Mouse (Mus musculus) heart, embryonic 14.5 days (tissue): ENCODE measurements around the gene Armh1. TPM values are rescaled to one million over a fixed set of nuclear protein-coding genes. Genes with fewer than 3 reads are reported as not detected.
"Not testable (repeated sequence)": the region's sequence is repeated elsewhere in the genome, so short reads cannot be mapped to it uniquely, and the experiment has no call there.

Experiments
- ATAC-seq: fragments of 200-750 bp; cut with Nextera tagmentation; 2 replicates; pipeline ENCODE4 v1.8.0; 2017; ENCODE audit warnings: low read depth, moderate TSS enrichment; ENCODE audit not compliant: insufficient number of reproducible peaks, insufficient read depth, low FRiP score
- H3K27ac ChIP-seq, 2 experiments: fragments of 200-500 bp in 1 of 2; fragments of 300-500 bp in 1 of 2; sonication (generic) in 1 of 2; replicated peaks in 1 of 2; 2 replicates each; pipeline ENCODE4 v1.5.1; 2012 to 2014; ENCODE audit warnings: low read depth in 2 of 2, low read length in 2 of 2, control low read depth in 1 of 2, mild to moderate bottlenecking in 1 of 2, mixed read lengths in 1 of 2; ENCODE audit not compliant: control insufficient read depth in 1 of 2, insufficient read depth in 1 of 2
- H3K27me3 ChIP-seq: fragments of 300-500 bp; sonication (generic); 2 replicates; pipeline ENCODE4 v1.6.1; 2014; ENCODE audit warnings: mild to moderate bottlenecking, low read length, control low read depth; ENCODE audit not compliant: control insufficient read depth, insufficient read depth
- H3K36me3 ChIP-seq: fragments of 300-500 bp; sonication (generic); 2 replicates; pipeline ENCODE4 v1.6.1; 2014; ENCODE audit warnings: mild to moderate bottlenecking, control low read depth, low read length, mixed read lengths; ENCODE audit not compliant: control insufficient read depth, insufficient read depth
- H3K4me1 ChIP-seq, 2 experiments: fragments of 200-500 bp in 1 of 2; fragments of 300-500 bp in 1 of 2; sonication (generic) in 1 of 2; 2 replicates each; pipeline ENCODE4 v1.6.1; 2012 to 2014; ENCODE audit warnings: low read length in 2 of 2, control low read depth in 1 of 2, mixed read lengths in 1 of 2; ENCODE audit not compliant: control insufficient read depth in 2 of 2, insufficient read depth in 2 of 2
- H3K4me2 ChIP-seq: fragments of 300-500 bp; sonication (generic); 2 replicates; pipeline ENCODE4 v1.6.1; 2014; ENCODE audit warnings: mild to moderate bottlenecking, low read length
- H3K4me3 ChIP-seq, 2 experiments: fragments of 200-500 bp in 1 of 2; fragments of 300-500 bp in 1 of 2; sonication (generic) in 1 of 2; 2 replicates each; pipeline ENCODE4 v1.5.1; 2012 to 2014; ENCODE audit warnings: low read length in 2 of 2, mild to moderate bottlenecking in 2 of 2, control low read depth in 1 of 2, low read depth in 1 of 2, moderate library complexity in 1 of 2; ENCODE audit not compliant: control insufficient read depth in 1 of 2, insufficient read depth in 1 of 2
- H3K9ac ChIP-seq: fragments of 300-500 bp; sonication (generic); 2 replicates; pipeline ENCODE4 v1.6.1; 2014; ENCODE audit warnings: mild to moderate bottlenecking, low read length
- H3K9me3 ChIP-seq: fragments of 300-500 bp; sonication (generic); 2 replicates; pipeline ENCODE4 v1.6.1; 2016; ENCODE audit warnings: low read length, control low read depth; ENCODE audit not compliant: control insufficient read depth
- WGBS: fragments of 180-500 bp; shearing (Covaris S2); extraction: QIAGEN DNeasy Blood & Tissue Kit; methylation state at CpG from one replicate; pipeline ENCODE4 v1.1.7; 2014; 5-methylcytosine and 5-hydroxymethylcytosine counted together
- polyA plus RNA-seq: library from polyadenylated mRNA; unstranded; fragments of >200 nt; fragmentation: Nextera tagmentation; extraction: Ambion mirVana; gene quantifications from 2 replicates; pipeline ENCODE4 v1.2.1, GENCODE M21; 2014

The Armh1 gene
- polyA plus RNA-seq, 1 experiment from 2014 or later: 0.27 TPM

DNA sequence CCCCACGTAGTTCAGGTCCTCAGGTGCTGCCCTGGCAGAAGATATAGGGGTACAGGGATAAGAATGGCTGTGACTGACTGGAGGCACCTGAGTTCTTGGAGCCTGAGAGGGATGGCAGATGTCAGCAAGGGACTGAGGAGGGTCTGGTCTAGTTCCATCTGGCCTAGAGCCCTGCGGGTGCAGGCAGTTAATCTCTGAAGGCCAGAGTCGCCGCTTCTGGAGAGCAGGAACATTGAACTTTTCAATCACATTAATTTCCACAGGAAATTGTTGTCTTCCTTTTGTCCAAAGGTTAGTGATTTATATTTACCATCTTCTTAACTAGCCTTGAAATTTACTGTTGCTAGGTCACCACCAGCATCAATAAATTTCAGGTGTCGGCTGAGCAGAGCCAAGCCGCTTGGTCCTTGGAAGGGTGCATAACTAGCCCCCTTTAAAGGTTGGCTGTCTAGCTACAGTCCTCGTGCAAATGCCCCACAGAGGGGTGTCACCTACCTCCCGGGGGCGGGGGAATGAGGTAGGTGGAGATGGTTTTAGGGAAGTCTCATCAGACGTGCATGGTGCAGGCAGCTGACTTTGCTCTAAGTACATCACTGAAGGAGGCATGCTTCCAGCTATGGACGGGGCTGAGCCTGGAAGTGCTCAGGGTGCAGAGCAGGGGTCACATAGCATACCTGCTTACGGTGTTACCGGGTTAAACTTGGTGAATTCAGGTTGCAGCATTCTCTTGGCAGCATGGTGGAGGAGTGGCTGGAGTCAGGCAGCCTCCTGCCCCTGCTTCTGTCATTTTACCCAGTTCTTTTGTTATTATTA lies 10.4 kb upstream of the Armh1 start:
- Histone ChIP-seq H3K27ac (no peak overlapping the region), H3K4me3 (no peak overlapping the region), H3K9ac (no peak overlapping the region), H3K36me3 (0 out of 2 replicates have a peak, but pooled peaks cover 6% of the 10 kb centered on the region), H3K4me1 (no peaks in the 10 kb centered on the region), H3K27me3 (no peaks in the 10 kb centered on the region), H3K9me3 (no peaks in the 10 kb centered on the region), H3K4me2 (no peak overlapping the region)
- WGBS: 66% methylated on average over 13 of the region's 13 CpGs
- ATAC-seq: no peak

GRCm38 (mm10) chr4:117261222-117261621 lies 9.3 kb upstream of the Armh1 start:
- Histone ChIP-seq H3K4me2 (no peak overlapping the region), H3K4me3 (no peak overlapping the region), H3K36me3 (0 out of 2 replicates have a peak, but pooled peaks cover 6% of the 10 kb centered on the region), H3K27ac (no peak overlapping the region), H3K27me3 (no peaks in the 10 kb centered on the region), H3K9ac (no peak overlapping the region), H3K4me1 (peaks cover 0 to 8% of the 10 kb centered on the region in 2 experiments; a peak in 1 of 4 replicates), H3K9me3 (no peaks in the 10 kb centered on the region)
- ATAC-seq: no peak
- WGBS: 76% methylated on average over 2 of the region's 2 CpGs

DNA sequence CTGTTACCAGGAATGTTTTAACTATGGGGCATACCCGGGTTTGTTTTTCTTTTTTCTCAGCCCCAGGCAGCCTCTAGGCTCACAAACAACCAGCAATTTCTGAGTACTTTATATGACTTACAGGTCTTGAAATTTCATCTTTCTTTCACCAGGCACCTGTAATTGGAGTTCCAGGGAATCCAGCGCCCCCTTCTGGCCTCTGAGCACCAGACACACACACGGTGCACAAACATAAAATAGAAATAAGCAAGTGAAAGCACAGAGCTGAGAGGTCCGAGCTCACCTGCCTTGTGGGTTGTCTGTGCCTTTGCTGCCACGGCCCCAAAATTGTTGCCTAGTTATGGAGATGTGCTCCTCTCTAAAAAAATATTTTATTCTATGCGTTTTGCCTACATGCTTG lies 8.0 kb upstream of the Armh1 start:
- H3K4me1 ChIP-seq: peaks cover 3 to 10% of the 10 kb centered on the region in 2 experiments; a peak in 3 of 4 replicates
- H3K4me3 ChIP-seq, H3K36me3 ChIP-seq, H3K4me2 ChIP-seq, H3K27me3 ChIP-seq, ATAC-seq, H3K9me3 ChIP-seq, H3K27ac ChIP-seq, H3K9ac ChIP-seq: not testable (repeated sequence)
- 67% methylated on average over 6 of the region's 6 CpGs for WGBS

DNA sequence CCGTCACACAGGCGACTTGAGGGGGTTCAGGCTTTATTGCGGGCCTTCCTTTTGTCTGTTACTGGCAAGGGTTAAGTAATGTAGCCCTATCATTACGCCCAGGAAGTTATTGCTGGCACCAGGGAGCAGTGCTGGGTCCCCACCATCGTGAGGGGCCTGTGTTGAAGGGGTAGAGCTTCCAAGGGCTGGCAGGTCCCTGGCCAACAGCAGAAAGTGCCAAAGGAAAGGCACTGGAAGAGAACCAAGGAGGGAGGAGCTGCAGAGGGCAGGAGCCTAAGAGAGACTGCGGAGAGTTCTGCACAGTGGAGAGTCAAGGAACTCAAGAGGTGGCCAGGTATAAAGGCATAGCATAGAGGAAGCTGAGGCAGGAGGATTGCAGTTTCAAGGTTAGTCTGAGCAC lies 2.7 kb upstream of the Armh1 start:
- Histone ChIP-seq H3K9me3 (no peaks in the 10 kb centered on the region), H3K9ac (no peak overlapping the region), H3K4me2 (no peak overlapping the region), H3K27me3 (no peaks in the 10 kb centered on the region), H3K4me3 (no peak overlapping the region), H3K36me3 (0 out of 2 replicates have a peak, but pooled peaks cover 6% of the 10 kb centered on the region), H3K4me1 (peaks cover 26 to 30% of the 10 kb centered on the region in 2 experiments), H3K27ac (no peak overlapping the region)
- 62% methylated on average over 6 of the region's 6 CpGs for WGBS
- no peak for ATAC-seq

DNA sequence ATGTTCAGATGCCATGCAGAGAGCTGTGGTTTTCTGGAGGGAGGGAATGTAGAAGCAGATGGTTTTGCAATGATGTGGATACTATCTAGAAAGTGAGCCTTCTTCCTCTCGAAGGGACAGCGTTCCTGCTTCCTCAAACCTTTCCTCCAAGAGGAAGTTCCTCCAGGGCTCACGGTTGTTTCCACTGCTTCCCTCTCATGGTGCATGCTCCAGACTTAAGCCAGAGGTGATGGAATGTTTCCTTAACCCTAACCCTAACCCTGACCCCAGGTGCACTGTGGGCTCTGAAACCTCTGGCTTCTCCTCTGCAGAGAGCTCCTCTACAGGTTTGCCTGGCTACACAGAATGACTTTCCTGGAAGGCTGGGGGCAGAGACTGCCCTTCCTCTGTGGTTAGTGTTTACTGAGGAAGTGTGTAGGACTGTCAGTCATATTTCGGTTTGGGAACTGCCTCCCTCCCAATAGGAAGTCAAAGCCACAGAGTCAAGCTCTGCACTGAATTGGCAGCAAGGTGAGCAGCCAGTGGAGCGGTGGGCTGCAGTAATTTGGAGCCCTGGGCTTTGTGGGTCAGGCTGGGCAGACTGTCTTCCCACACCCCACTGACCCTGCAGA lies 2.2 kb upstream of the Armh1 start:
- peaks cover 26 to 30% of the 10 kb centered on the region in 2 experiments for H3K4me1 ChIP-seq
- no peak overlapping the region for H3K4me3 ChIP-seq
- WGBS: 66% methylated on average over 5 of the region's 5 CpGs
- no peak for ATAC-seq
- H3K27ac ChIP-seq: peak overlapping the region in 1 of 2 experiments; percentile 42; a peak in 2 of 4 replicates
- H3K4me2 ChIP-seq: peak overlapping the region; percentile 75; the same call in 1 of the 2 replicates
- H3K9me3 ChIP-seq: no peaks in the 10 kb centered on the region
- 0 out of 2 replicates have a peak, but pooled peaks cover 6% of the 10 kb centered on the region for H3K36me3 ChIP-seq
- H3K27me3 ChIP-seq: no peaks in the 10 kb centered on the region
- peak overlapping the region; percentile 42; the same call in 1 of the 2 replicates for H3K9ac ChIP-seq

DNA sequence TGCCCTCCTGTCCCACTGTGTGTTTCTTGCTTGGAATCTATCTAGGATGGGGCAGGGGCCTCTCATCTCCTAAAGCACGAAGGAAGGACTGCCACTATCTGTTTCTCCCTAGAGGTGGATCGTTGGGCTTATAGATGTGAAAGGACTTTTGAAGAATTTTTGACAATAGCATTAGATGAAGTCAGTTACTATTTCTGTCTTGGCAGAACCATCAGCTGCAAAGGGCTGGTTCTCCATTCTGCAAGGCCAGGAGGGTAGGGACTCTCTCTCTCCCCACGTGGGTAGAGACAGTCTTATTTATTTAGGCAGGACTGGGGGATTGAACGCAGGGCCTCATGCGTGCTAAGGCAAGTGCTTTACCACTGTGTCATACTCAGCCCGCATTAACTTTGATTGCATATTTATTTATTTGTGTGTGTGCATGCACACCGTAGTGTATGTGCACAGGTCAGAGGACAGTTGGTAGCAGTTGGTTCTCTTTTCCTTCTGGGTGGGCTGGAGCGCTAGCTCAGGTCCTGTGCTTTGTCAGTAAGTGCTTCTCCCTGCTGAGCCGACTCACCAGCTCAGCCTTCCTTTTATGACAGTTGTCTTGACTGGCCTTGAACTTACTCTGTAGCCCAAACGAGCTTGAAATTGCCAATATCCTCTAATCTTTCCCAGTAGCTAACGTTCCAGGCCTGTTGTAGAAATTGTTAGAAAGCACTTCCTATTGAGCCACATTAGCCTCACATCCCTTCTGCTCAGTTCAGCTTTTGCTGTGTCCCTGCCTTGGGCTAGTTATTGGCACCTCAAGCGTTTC lies 1.5 kb upstream of the Armh1 start:
- no peak for ATAC-seq
- Histone ChIP-seq H3K36me3 (no peaks in the 10 kb centered on the region), H3K4me3 (no peak overlapping the region), H3K27me3 (no peaks in the 10 kb centered on the region), H3K4me2 (peak overlapping the region; percentile 75), H3K4me1 (peaks cover 26 to 30% of the 10 kb centered on the region in 2 experiments), H3K9me3 (no peaks in the 10 kb centered on the region), H3K9ac (peak overlapping the region; percentile 79), H3K27ac (peak overlapping the region; percentile 60 to 89)
- 46% methylated on average over 12 of the region's 12 CpGs for WGBS

- Histone ChIP-seq H3K9ac (peak overlapping the region; percentile 79), H3K4me1 (peaks cover 26 to 30% of the 10 kb centered on the region in 2 experiments), H3K36me3 (no peaks in the 10 kb centered on the region), H3K9me3 (no peaks in the 10 kb centered on the region), H3K27ac (peak overlapping the region; percentile 35 to 89), H3K4me2 (peak overlapping the region; percentile 75), H3K27me3 (no peaks in the 10 kb centered on the region), H3K4me3 (peak overlapping the region in 1 of 2 experiments; percentile 70; a peak in 1 of 4 replicates)
- no peak for ATAC-seq
- 85% methylated on average over 5 of the region's 5 CpGs for WGBS
Observed at GRCm38 (mm10) chr4:117252755-117253154, 830 bp upstream of the Armh1 start.
